Mouse (Mus musculus): ENCODE results near the gene Lypd6. TPM values are rescaled to one million over a fixed set of nuclear protein-coding genes. Genes with fewer than 3 reads are reported as not detected.

The Lypd6 gene
- polyA plus RNA-seq, 1 experiment from 2014 or later: 12.7 TPM

DNA sequence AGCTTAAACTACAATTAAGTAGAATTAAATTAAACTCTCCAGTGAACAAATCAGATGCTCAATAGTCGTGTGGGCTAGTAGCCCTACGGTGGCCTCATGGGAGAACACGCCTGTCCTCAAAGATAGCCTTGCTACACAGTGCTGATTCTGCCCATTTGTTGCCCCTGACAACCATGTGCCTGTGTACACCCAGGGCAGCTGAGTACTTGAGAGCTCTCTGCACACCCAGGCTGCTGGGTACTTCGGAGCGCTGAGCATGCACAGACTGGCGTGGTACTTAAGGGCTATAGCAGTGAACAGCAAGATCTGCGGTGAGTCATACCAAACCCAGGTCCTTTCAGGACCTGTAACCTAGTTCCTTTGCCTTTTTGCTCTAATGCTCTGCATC, 84.0 kb downstream of the Lypd6 start:
- H3K27ac ChIP-seq (ENCODE audit: low read depth, low read length): no peak overlapping the region
- no peak for ATAC-seq (ENCODE audit: low FRiP score, low TSS enrichment)
- H3K9ac ChIP-seq (ENCODE audit: low read depth, low read length): no peak overlapping the region

DNA sequence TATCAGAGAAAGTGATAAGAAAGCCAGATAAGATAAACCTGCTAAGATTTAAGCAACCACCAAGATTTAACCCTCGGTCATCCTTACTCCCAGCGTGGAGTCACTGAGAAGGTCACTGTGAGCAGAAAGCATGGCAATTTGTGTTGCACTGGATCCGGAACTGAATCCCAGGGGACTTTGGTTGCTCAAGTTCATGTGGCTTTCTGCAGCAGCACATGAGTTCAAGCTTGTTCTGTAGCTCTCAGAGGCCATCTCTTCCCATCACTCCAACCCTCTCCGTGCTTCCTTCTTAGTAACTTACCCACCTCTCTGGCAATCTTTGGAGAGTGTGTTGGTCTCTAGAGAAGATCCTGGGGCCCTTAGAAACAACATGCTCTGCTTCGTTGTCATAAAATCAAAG, 84.6 kb downstream of the Lypd6 start:
- H3K4me2 ChIP-seq (replicated peaks; ENCODE audit: low read depth, low read length): no peak overlapping the region
- H3K9me3 ChIP-seq (ENCODE audit: control insufficient read depth, low read length): no peaks in the 10 kb centered on the region
- ATAC-seq (ENCODE audit: low FRiP score, low TSS enrichment): no peak
- no peak overlapping the region for H3K4me3 ChIP-seq (ENCODE audit: low read length)
- H3K36me3 ChIP-seq (ENCODE audit: control insufficient read depth, insufficient read depth, low read length): no peaks in the 10 kb centered on the region
- 79% methylated on average over 5 of the region's 5 CpGs for WGBS
- H3K4me1 ChIP-seq (ENCODE audit: control insufficient read depth, insufficient read depth, low read length): no peaks in the 10 kb centered on the region
- no peak overlapping the region for H3K27ac ChIP-seq (ENCODE audit: low read depth, low read length)
- no peaks in the 10 kb centered on the region for H3K27me3 ChIP-seq (ENCODE audit: control insufficient read depth, insufficient read depth, low read length)
- H3K9ac ChIP-seq (ENCODE audit: low read depth, low read length): no peak overlapping the region

More for the DNA sequence above, 84.0 kb downstream of the Lypd6 start:
- H3K4me1 ChIP-seq (ENCODE audit: control insufficient read depth, insufficient read depth, low read length): no peaks in the 10 kb centered on the region
- H3K4me3 ChIP-seq (ENCODE audit: low read length): no peak overlapping the region
- H3K9me3 ChIP-seq (ENCODE audit: control insufficient read depth, low read length): no peaks in the 10 kb centered on the region
- 88% methylated on average over 7 of the region's 7 CpGs for WGBS
- H3K4me2 ChIP-seq (replicated peaks; ENCODE audit: low read depth, low read length): no peak overlapping the region
- H3K27me3 ChIP-seq (ENCODE audit: control insufficient read depth, insufficient read depth, low read length): no peaks in the 10 kb centered on the region
- no peaks in the 10 kb centered on the region for H3K36me3 ChIP-seq (ENCODE audit: control insufficient read depth, insufficient read depth, low read length)

DNA sequence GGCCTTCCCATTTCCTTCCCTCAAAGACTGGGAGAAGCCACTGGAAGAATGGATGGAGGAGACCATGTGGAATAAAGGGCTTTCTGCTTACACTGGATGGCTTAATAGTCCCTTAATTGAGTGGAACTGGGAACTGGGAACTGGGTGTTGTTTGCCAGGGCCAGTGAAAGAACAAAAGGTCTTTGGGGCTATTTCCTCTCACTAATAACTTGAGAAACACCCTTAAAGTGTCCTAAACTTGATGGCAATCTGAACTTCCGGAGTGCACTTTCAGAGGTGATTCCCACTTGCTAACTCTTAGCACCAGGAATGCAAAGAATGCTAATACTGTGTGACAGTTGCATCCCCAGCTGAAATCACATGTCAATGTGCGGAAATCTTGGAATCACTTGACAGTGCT, 85.2 kb downstream of the Lypd6 start:
- no peak for ATAC-seq (ENCODE audit: low FRiP score, low TSS enrichment)
- H3K4me1 ChIP-seq (ENCODE audit: control insufficient read depth, insufficient read depth, low read length): no peaks in the 10 kb centered on the region

DNA sequence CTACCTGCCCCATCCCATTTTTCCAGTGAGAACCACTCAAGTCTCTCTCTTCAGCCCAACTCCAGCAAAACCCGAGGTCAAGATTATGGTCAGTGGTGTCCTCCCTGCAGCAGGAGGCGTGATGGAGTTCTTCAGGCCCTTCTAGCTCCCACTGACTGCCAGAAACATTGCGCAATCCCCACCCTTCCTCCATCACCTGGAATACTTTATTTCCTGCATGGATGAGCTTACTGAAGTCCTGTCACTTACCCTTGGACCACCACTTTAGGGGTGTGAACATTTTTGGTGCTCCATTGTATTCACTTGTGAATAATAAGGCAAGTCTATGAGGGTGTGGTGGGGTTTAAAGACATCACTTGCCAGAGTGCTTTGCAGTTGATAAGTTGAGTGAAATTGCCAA, 85.7 kb downstream of the Lypd6 start:
- Histone ChIP-seq H3K27me3 (ENCODE audit: control insufficient read depth, insufficient read depth, low read length) (no peaks in the 10 kb centered on the region), H3K9me3 (ENCODE audit: control insufficient read depth, low read length) (no peaks in the 10 kb centered on the region), H3K27ac (ENCODE audit: low read depth, low read length) (no peak overlapping the region), H3K4me2 (replicated peaks; ENCODE audit: low read depth, low read length) (no peak overlapping the region), H3K9ac (ENCODE audit: low read depth, low read length) (no peak overlapping the region), H3K4me3 (ENCODE audit: low read length) (no peak overlapping the region), H3K36me3 (ENCODE audit: control insufficient read depth, insufficient read depth, low read length) (no peaks in the 10 kb centered on the region), H3K4me1 (ENCODE audit: control insufficient read depth, insufficient read depth, low read length) (no peaks in the 10 kb centered on the region)
- no peak for ATAC-seq (ENCODE audit: low FRiP score, low TSS enrichment)
- 85% methylated on average over 3 of the region's 3 CpGs for WGBS

More for the DNA sequence above, 85.2 kb downstream of the Lypd6 start:
- H3K4me3 ChIP-seq (ENCODE audit: low read length): no peak overlapping the region
- no peaks in the 10 kb centered on the region for H3K9me3 ChIP-seq (ENCODE audit: control insufficient read depth, low read length)
- H3K27me3 ChIP-seq (ENCODE audit: control insufficient read depth, insufficient read depth, low read length): no peaks in the 10 kb centered on the region
- no peak overlapping the region for H3K9ac ChIP-seq (ENCODE audit: low read depth, low read length)
- no peaks in the 10 kb centered on the region for H3K36me3 ChIP-seq (ENCODE audit: control insufficient read depth, insufficient read depth, low read length)
- no peak overlapping the region for H3K27ac ChIP-seq (ENCODE audit: low read depth, low read length)
- H3K4me2 ChIP-seq (replicated peaks; ENCODE audit: low read depth, low read length): no peak overlapping the region
- WGBS: 63% methylated on average over 2 of the region's 2 CpGs

DNA sequence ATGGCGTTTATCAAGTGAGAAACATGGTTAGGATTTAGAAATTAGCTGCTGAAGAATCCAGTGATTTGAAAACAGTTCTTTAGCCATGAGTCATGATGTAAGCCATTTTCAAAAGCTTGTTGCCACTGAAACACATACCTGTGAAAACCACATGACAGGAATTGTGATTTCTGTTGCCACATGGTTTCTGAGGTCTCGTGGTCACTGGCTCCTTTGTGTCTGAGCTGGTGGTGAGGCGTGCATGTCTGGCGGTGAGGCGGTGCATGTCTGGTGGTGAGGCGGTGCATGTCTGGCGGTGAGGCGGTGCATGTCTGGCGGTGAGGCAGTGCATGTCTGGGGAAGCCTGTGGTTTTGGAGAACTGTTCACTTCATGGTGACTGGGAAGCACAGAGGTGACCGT, 89.8 kb downstream of the Lypd6 start:
- Histone ChIP-seq H3K9ac (ENCODE audit: low read depth, low read length) (no peak overlapping the region), H3K27me3 (ENCODE audit: control insufficient read depth, insufficient read depth, low read length) (no peaks in the 10 kb centered on the region), H3K27ac (ENCODE audit: low read depth, low read length) (no peak overlapping the region), H3K36me3 (ENCODE audit: control insufficient read depth, insufficient read depth, low read length) (no peaks in the 10 kb centered on the region), H3K4me1 (ENCODE audit: control insufficient read depth, insufficient read depth, low read length) (no peaks in the 10 kb centered on the region), H3K4me3 (ENCODE audit: low read length) (no peak overlapping the region), H3K9me3 (ENCODE audit: control insufficient read depth, low read length) (no peaks in the 10 kb centered on the region), H3K4me2 (replicated peaks; ENCODE audit: low read depth, low read length) (no peak overlapping the region)
- WGBS: 94% methylated on average over 10 of the region's 10 CpGs
- ATAC-seq (ENCODE audit: low FRiP score, low TSS enrichment): no peak

DNA sequence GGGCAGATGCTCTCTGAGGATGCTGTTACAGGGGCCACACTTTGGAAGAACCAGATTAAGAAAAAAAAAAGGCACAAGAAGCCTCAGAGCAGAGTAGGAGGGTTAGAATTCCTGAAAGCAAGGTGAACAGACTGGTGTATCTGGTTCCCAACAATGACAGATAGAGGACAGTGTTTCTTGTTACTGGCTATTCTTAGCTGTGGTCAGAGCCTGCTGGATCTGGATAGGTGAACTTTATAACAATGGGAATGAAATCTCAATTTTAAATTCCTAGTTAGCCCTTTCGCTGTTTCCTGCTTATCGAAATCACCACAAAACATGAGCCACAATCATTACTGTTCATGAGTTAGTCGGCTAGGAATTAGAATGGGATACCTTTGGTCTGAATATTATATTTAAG, 93.8 kb downstream of the Lypd6 start:
- no peak for ATAC-seq (ENCODE audit: low FRiP score, low TSS enrichment)
- no peak overlapping the region for H3K4me2 ChIP-seq (replicated peaks; ENCODE audit: low read depth, low read length)

DNA sequence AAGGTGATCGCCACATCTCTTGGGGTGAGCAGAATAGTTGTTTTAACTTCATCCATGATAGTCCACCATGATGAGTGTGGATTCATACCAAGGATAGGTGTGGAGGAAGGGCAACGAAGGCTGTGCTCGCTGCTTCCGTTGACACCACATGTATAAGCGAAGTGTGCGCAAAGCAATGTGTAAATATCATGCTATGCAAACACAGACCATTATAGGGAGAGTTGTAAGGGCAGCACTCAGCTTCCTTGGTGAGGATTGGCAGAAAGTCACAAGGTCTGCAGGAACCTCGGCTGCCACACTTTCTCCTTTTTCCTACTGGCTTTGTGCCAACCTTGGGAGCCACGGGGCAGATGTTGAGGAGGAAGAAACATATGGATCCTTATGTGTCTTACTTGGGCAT, 97.4 kb downstream of the Lypd6 start:
- WGBS: 86% methylated on average over 8 of the region's 8 CpGs
- no peak for ATAC-seq (ENCODE audit: low FRiP score, low TSS enrichment)

More for the DNA sequence above, 93.8 kb downstream of the Lypd6 start:
- H3K27me3 ChIP-seq (ENCODE audit: control insufficient read depth, insufficient read depth, low read length): no peaks in the 10 kb centered on the region
- no peaks in the 10 kb centered on the region for H3K9me3 ChIP-seq (ENCODE audit: control insufficient read depth, low read length)
- no peak overlapping the region for H3K9ac ChIP-seq (ENCODE audit: low read depth, low read length)
- 95% methylated on average over 3 of the region's 3 CpGs for WGBS
- no peaks in the 10 kb centered on the region for H3K36me3 ChIP-seq (ENCODE audit: control insufficient read depth, insufficient read depth, low read length)
- 0 out of 2 replicates have a peak, but pooled peaks cover 3% of the 10 kb centered on the region for H3K4me1 ChIP-seq (ENCODE audit: control insufficient read depth, insufficient read depth, low read length)
- no peak overlapping the region for H3K27ac ChIP-seq (ENCODE audit: low read depth, low read length)
- no peak overlapping the region for H3K4me3 ChIP-seq (ENCODE audit: low read length)

DNA sequence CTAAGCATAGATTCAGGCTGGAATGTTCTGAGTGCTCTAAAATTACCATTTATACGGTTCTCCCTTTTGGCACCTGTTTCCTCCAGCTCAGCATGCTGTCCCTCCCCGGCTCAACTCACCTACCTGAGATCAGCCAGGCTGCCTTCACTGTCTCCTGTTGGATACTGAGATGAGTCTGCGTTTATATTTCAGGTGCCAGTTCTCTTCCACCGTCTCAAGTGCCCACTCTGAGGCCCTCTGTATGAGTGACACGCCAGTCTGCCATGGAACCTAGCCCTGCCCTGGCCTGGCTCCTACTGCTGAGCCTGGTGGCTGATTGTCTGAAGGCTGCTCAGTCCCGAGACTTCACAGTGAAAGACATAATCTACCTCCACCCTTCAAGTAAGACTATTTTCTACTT, 99.0 kb downstream of the Lypd6 start:
- Histone ChIP-seq H3K4me2 (replicated peaks; ENCODE audit: low read depth, low read length) (no peak overlapping the region), H3K4me3 (ENCODE audit: low read length) (no peak overlapping the region), H3K4me1 (ENCODE audit: control insufficient read depth, insufficient read depth, low read length) (0 out of 2 replicates have a peak, but pooled peaks cover 3% of the 10 kb centered on the region), H3K27ac (ENCODE audit: low read depth, low read length) (no peak overlapping the region), H3K27me3 (ENCODE audit: control insufficient read depth, insufficient read depth, low read length) (no peaks in the 10 kb centered on the region), H3K9ac (ENCODE audit: low read depth, low read length) (no peak overlapping the region), H3K36me3 (ENCODE audit: control insufficient read depth, insufficient read depth, low read length) (no peaks in the 10 kb centered on the region), H3K9me3 (ENCODE audit: control insufficient read depth, low read length) (no peaks in the 10 kb centered on the region)
- no peak for ATAC-seq (ENCODE audit: low FRiP score, low TSS enrichment)
- WGBS: 44% methylated on average over 6 of the region's 6 CpGs

More for the DNA sequence above, 97.4 kb downstream of the Lypd6 start:
- H3K9ac ChIP-seq (ENCODE audit: low read depth, low read length): no peak overlapping the region
- no peak overlapping the region for H3K4me2 ChIP-seq (replicated peaks; ENCODE audit: low read depth, low read length)
- H3K4me3 ChIP-seq (ENCODE audit: low read length): no peak overlapping the region
- H3K36me3 ChIP-seq (ENCODE audit: control insufficient read depth, insufficient read depth, low read length): no peaks in the 10 kb centered on the region
- 0 out of 2 replicates have a peak, but pooled peaks cover 3% of the 10 kb centered on the region for H3K4me1 ChIP-seq (ENCODE audit: control insufficient read depth, insufficient read depth, low read length)
- H3K27me3 ChIP-seq (ENCODE audit: control insufficient read depth, insufficient read depth, low read length): no peaks in the 10 kb centered on the region
- H3K9me3 ChIP-seq (ENCODE audit: control insufficient read depth, low read length): no peaks in the 10 kb centered on the region
- H3K27ac ChIP-seq (ENCODE audit: low read depth, low read length): no peak overlapping the region

DNA sequence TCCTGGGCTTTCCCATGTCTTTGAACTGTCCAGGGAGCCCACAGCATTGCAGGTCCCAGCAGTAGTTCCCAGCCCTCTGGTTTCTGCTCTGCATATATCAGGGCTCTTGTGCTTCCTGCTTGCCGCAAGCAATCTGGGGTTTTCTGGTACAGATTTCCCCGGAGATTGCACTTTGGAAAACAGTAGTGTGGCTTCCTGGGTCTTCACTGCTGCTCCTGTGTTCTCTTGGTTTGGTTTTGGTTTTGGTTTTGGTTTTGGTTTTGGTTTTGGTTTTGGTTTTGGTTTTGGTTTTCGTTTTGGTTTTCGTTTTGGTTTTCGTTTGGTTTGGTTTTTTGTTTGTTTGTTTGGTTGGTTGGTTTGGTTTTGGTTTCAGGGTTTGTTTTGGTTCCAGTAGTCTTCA, 99.9 kb downstream of the Lypd6 start:
- no peak for ATAC-seq (ENCODE audit: low FRiP score, low TSS enrichment)
- no peak overlapping the region for H3K9ac ChIP-seq (ENCODE audit: low read depth, low read length)
- H3K4me3 ChIP-seq (ENCODE audit: low read length): no peak overlapping the region
- H3K9me3 ChIP-seq (ENCODE audit: control insufficient read depth, low read length): no peaks in the 10 kb centered on the region
- no peak overlapping the region for H3K4me2 ChIP-seq (replicated peaks; ENCODE audit: low read depth, low read length)
- no peaks in the 10 kb centered on the region for H3K36me3 ChIP-seq (ENCODE audit: control insufficient read depth, insufficient read depth, low read length)
- no peak overlapping the region for H3K27ac ChIP-seq (ENCODE audit: low read depth, low read length)
- WGBS: 57% methylated on average over 5 of the region's 5 CpGs
- 0 out of 2 replicates have a peak, but pooled peaks cover 3% of the 10 kb centered on the region for H3K4me1 ChIP-seq (ENCODE audit: control insufficient read depth, insufficient read depth, low read length)
- no peaks in the 10 kb centered on the region for H3K27me3 ChIP-seq (ENCODE audit: control insufficient read depth, insufficient read depth, low read length)
